Mouse (Mus musculus) spleen, embryonic (tissue): ENCODE results near the gene Met.

Source experiments
- CTCF ChIA-PET: fragments of 350-600 bp; sonication (Branson Sonifier 250); formaldehyde crosslinking; loops from one replicate; lab custom pipeline; 2022; lab: Charles Lee

The Met gene

GRCm38 (mm10) chr6:17491502-17491901 lies 27.9 kb downstream of the Met start:
- CTCF ChIA-PET: no interaction called here

GRCm38 (mm10) chr6:17492062-17492461 lies 28.5 kb downstream of the Met start:
- CTCF ChIA-PET: no interaction called here

DNA sequence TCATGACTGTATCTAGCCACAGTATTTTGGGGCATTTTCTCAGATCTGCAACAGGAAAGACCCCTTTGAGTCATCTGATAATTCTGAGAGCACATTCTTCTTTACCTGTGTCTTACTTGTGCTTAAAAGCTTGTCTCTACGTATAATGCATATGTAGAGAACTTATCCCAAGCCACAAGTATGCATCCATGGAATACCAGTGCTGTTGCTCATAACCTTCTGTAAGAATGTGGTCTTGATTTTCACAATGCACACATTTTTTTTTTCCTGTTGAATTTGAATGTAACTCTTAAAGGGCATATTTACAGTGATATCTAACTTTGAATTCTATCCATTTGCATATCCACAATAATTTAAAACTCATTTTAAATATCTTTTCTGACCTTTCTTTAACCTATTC lies 31.8 kb downstream of the Met start:
- CTCF ChIA-PET: no interaction called here

- CTCF ChIA-PET: no interaction called here
These were observed 33.8 kb downstream of the Met start for GRCm38 (mm10) chr6:17497366-17497765.

- CTCF ChIA-PET: no interaction called here
These were observed 35.2 kb downstream of the Met start for GRCm38 (mm10) chr6:17498801-17499200.

DNA sequence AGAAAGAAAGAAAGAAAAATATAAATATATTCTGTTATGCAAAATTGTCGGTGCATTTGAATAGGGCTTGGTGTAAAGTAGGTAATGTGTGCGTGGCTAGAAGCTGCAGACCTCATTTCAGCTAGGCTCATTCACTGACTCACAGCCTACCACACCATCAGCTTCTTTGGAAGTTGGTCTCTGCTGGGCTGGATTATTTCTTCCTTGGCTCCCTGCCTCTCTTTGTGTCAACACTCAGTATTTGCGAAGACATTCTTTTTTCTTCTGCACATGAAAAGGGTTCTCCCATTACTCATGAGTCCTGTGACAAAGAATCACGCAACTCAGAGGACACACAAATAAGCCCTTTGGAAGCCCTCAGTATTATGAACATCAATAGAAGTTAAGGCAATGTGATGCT lies 37.8 kb downstream of the Met start:
- CTCF ChIA-PET: no interaction called here

GRCm38 (mm10) chr6:17502311-17502710 lies 38.7 kb downstream of the Met start:
- CTCF ChIA-PET: no interaction called here

- CTCF ChIA-PET: no interaction called here
These were observed 40.1 kb downstream of the Met start for GRCm38 (mm10) chr6:17503724-17504123.

- CTCF ChIA-PET: no interaction called here
These were observed 41.9 kb downstream of the Met start for GRCm38 (mm10) chr6:17505530-17505929.

DNA sequence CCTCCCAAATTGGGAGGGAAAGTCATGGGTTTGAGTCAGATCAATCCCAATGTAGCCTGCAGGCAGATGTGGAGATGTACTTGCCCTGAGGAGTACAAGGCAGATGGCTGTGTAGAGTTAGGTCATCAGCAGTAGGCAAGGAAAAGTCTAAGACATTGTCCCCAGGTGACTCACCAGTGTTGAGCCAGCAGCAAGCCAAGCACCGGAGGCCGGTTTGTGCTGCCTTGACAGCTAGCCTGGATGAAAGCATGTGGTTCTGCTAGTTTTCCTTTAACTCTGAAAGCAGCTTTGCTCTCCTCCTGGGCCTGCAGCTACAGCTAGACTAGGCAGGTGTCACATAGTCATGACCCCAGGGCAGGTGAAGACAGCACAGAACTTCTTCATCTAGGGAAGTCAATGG lies 43.2 kb downstream of the Met start:
- CTCF ChIA-PET: no interaction called here

DNA sequence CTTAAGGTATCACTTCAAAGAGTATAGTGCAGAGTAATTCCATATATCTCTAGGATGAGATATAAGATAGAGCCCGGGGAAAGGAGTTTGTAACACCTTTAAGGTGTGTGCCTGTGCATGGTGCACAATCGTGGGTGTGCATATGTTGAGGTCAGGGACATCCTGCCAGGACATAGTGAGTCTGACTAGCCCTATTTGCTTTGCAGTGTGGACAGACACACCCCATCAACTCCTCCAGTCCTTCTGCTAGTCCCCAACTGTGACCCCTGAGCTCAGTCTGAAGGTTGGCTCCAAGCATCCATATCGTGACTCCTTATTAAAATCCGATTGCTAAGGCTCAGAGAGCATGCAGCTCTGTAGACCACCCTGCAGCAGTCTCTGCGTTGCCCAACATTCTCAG lies 44.6 kb downstream of the Met start:
- CTCF ChIA-PET: no interaction called here

DNA sequence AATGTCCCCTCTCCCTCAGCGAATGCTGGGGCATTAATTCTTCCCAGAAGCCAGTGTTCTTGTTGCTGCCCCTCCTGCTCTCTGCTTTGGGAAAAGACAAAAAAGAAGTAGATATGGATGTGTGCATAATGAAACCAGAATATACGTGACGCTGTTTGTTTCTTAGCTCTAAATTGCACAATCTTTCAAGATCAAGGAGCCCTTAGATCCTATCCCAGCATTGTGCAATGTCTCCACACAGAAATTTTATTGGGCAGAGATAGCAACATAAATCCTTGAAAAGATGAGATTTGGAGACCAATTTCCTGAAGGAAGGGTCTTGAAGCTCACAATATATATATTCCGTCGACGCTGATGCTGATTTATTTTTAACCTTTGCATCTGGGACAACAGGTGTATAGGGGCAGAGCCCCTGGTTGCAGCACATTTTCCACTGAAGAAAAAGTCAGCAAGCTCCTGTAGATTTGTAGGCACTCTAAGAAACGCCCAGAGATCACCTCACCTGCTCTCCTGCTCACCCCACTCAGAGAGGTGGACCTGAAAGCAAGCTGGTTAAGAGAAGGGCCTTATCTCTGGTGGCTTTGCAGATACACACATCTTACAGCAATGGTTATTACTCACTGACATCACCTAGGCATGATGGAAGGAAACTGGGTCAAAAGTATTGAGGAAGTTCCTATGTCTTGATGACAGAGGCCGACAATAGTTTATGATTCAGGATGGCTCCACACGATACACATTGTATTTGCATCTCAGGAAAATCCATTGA lies 45.2 kb downstream of the Met start:
- CTCF ChIA-PET: no interaction called here

DNA sequence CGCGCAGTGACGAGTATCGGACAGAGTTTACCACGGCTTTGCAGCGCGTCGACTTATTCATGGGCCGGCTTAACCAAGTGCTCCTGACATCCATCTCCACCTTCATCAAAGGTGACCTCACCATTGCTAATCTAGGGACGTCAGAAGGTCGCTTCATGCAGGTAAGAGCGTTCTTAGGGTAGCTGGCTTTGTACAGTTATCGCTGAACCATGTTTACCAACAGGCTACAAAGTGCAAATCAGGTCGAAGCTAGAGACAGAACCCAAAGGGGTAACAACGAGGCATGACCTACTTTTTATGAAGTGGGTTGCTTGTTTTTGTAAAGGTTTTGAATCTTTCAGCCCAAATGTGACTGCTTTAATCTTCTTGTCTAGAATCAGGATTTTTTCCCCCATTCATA lies 49.8 kb downstream of the Met start:
- CTCF ChIA-PET: no interaction called here

- CTCF ChIA-PET: no interaction called here
These were observed 52.3 kb downstream of the Met start for GRCm38 (mm10) chr6:17515775-17516460.

DNA sequence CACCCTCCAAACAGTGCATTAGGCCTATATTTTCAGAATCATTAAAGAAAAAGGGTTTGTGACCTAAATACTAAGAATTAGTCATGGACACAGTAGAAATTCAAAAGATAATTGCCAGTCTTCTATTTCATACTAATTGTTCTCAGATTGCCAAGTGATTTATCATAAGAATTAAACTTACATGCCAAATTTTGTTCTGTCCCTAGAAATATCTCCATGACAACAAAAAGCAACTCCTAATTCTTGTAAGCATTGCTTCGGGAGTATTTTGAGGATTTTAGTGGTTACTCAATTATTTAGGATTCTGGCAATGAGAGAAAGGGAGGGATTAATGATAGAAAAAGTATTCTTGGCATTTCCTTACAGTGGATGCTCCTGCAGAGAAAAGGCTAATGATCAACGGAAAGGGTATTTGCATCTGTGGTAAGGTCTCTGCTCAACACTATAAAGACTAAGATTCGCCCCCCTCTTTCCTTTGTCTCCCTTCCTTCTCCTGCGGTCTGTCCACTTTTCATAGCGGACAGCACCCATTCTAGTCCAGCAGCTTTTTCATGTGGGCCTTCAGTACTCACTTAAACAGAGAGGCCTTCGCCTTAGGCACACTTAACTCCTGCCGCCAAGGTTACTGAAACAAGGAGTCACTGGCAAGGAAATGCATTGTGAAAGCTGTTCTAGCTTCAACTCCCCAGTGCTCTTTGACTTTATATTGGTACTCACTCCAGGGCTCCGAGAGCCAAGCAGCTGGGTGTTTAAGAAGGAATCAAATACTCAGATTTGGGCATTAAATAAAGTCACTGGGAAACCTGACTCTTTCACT lies 58.5 kb downstream of the Met start:
- CTCF ChIA-PET: no interaction called here

DNA sequence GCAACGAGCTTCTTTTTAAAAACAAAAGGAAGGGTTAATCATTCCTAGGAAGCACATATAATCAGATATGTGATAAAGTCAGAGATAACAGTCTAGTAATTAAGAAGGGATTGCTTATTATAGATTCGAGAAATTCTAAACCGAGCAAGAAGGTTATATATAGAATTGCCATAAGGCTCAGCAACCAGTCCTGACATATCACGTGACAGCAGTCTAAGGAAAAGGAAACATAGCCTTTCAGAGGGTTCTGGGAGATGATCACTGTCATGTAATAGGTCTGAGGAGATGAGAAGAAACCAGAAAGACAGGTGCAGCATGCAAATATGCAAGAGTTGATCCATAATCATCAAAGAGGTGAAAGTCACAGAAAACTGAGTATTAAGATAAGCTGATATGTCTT lies 59.3 kb downstream of the Met start:
- CTCF ChIA-PET: no interaction called here

DNA sequence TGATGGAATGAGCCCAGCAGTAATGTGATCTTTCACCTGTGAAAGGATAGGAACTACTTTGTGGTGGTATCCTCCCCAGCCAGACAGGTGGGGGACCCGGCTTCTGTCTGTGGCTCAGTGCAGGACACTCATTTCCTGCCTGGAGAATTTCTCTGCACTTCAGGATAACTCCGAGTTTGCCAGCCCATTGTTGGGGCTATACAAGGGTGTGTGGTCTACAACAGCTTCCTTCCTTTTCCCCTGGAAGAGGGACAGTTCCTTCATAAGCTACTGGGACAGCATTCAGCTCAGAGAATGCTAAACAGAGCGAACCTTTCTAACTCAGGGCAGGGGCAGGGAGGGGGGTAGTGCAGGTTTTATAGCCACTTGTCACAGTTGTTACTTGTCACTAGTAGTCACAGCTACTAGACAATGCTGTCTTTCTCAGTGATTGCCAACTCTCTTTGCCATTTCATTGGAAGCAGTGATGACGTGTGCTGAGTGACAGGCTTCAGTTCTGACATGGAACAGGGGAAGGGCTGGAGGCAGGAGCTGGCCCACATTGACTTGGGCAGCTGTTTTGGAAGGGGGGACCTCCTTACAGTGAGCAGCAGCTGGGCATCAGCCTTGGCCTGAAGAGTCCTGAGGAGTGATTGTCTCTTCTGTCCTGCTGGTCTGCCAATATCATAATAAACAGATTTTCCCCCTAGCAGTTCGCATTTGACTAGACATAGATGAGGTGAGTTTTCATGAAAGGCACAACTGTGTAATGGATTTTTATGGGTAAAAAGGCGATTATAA lies 66.1 kb downstream of the Met start:
- CTCF ChIA-PET: no interaction called here

DNA sequence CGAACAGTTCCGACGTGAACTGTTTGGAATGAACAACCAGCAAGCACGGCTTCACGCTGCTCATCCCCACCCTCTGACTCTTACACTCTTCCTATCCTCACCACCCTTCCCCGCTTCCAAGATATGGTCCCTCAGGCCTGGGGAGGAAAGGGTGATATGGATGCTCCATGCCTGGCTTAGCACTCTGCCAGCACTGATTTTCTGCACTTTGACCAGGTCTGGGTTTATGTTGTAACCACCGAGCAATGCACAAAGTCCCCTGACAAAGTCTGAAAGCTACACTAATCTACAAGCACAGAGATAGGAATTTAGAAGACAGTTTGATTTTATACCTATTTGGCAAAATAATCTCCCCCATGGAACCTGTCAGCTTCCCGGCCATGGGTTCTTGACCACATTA lies 78.0 kb downstream of the Met start:
- CTCF ChIA-PET: no interaction called here

DNA sequence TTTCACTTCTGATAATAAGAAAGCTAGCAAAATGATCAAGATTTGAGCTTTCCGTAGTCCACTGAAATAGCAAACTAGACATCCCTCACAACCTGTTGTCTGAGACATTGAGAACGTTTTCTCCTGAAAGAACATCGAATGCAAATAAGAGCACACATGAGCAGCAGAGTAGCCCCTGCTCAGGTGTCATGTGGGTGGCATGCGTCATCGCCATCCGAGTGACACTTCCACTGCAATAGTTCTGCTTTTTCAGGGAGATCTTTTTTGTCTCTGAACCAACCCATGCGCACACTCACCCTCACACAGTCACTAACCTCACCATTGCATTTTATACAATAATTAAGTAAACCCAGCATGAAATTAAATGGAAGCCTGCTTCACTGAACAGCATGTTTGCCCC lies 78.8 kb downstream of the Met start:
- CTCF ChIA-PET: no interaction called here

GRCm38 (mm10) chr6:17545480-17545879 lies 81.9 kb downstream of the Met start:
- CTCF ChIA-PET: no interaction called here

GRCm38 (mm10) chr6:17546341-17546740 lies 82.7 kb downstream of the Met start:
- CTCF ChIA-PET: no interaction called here

GRCm38 (mm10) chr6:17546825-17547224 lies 83.2 kb downstream of the Met start:
- CTCF ChIA-PET: interaction anchor here (0.6 kb wide), 1 partner anchor 43 kb away, joined by 4 read pairs; no protein-coding TSS in a partner anchor
